Mouse (Mus musculus): ENCODE measurements around the gene Hils1. TPM values are rescaled to one million over a fixed set of nuclear protein-coding genes. Genes with fewer than 3 reads are reported as not detected.
"Not testable (repeated sequence)": the region's sequence is repeated elsewhere in the genome, so short reads cannot be mapped to it uniquely, and the experiment has no call there.

Hils1 gene
- polyA plus RNA-seq, 1 experiment from 2014 or later, result not detected

DNA sequence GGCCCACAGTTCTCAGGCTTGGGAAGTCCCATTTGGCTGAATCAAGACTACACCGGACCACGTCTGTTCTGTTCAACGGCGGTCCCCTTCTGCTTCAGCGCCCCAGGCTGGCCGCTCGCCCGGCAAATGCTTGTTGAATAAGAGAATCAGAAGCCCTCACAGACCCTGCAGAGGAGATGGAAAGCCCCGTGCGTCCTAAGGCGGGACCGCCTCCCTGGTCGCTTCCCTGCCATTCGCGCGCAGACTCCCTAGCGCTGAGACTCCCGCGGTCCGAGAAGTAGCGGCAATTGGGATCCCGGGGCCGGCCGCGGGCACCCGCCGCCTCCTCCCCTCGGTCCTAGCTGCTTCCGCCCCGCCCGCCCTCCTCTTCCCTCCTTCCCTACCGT, 42.2 kb downstream of the Hils1 start, which contains the start of gene Samd14:
Gene Samd14 (plus strand): TSS at position 251 of the 386 bp plus-strand sequence.
- no peaks in the 10 kb centered on the region for H3K9me3 ChIP-seq (replicated peaks)
- WGBS, result 0% methylated on average over 30 of the region's 32 CpGs
- H3K4me2 ChIP-seq (replicated peaks), result peak within 1 kb of the TSS; percentile 77
- peaks cover 22% of the 10 kb centered on the region for H3K36me3 ChIP-seq
- H3K27me3 ChIP-seq, result no peaks in the 10 kb centered on the region
- peak within 1 kb of the TSS; percentile 72 for H3K4me3 ChIP-seq
- H3K4me1 ChIP-seq, result peaks cover 72% of the 10 kb centered on the region
- peak within 1 kb of the TSS; percentile 95 for H3K9ac ChIP-seq
- peak within 1 kb of the TSS; percentile 98 for H3K27ac ChIP-seq
- peak; percentile 76 for ATAC-seq (ENCODE audit: low FRiP score)

DNA sequence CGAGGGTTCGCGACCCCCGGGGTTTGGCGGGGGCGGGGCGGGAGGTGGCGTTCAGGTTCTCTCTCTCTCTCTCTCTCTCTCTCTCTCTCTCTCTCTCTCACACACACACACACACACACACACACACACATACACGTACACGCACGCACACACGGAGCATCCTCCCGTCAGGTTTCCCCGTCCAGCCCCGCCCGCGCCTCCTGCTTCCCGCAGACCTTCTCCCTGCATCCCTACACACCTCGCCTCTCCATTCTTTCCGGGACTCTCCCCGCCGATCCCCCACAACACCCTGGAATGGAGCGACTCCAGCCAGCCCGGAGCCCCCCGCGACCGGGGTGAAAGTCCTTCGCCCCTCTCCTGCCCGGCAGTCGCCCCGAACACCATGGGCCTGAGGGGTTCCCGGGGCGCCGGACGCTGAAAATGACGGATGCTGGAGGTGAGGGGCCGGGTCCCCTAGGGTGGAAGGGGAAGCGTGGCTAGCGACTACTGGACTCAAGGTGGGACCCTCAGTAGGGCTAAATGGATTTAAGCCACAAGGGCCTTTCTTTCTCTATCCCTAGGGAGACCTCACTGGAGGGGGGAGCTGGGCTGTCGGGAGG, 42.8 kb downstream of the Hils1 start:
- peaks cover 71% of the 10 kb centered on the region for H3K4me1 ChIP-seq
- peak; percentile 49 for ATAC-seq (ENCODE audit: low FRiP score)

DNA sequence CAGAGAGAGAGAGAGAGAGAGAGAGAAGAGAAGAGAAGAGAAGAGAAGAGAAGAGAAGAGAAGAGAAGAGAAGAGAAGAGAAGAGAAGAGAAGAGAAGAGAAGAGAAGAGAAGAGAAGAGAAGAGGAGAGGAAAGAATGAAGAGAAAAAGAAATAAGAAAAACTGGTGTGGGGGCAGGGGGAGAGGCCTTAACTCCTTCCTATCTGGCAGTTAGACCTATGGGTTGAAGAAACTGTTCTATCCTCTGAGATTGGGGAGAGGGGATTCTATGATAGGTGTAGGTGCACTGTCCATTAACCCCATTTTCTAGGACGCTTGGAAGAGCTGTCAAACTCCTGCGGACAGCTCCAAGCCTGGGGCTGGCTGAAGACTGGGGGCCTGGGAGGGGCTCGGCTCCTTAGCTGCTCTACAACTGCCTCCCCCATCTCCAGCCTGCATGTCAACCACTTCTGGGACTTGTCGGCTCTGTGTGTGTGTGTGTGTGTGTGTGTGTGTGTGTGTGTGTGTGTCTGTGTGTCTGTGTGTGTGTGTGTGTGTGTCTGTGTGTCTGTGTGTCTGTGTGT, 43.5 kb downstream of the Hils1 start:
- Histone ChIP-seq H3K36me3 (peaks cover 22% of the 10 kb centered on the region), H3K27ac (peak overlapping the region; percentile 98), H3K4me2 (replicated peaks) (peak overlapping the region; percentile 77), H3K9ac (peak overlapping the region; percentile 95), H3K4me3 (peak overlapping the region; percentile 72), H3K4me1 (peaks cover 72% of the 10 kb centered on the region)
- not testable (repeated sequence) for H3K27me3 ChIP-seq; H3K9me3 ChIP-seq (replicated peaks); ATAC-seq (ENCODE audit: low FRiP score)
- 8% methylated on average over 3 of the region's 4 CpGs for WGBS

More for the DNA sequence above, 42.8 kb downstream of the Hils1 start:
- no peaks in the 10 kb centered on the region for H3K9me3 ChIP-seq (replicated peaks)
- peak overlapping the region; percentile 95 for H3K9ac ChIP-seq
- H3K27me3 ChIP-seq, result no peaks in the 10 kb centered on the region
- H3K36me3 ChIP-seq, result peaks cover 22% of the 10 kb centered on the region
- H3K4me2 ChIP-seq (replicated peaks), result peak overlapping the region; percentile 77
- H3K27ac ChIP-seq, result peak overlapping the region; percentile 98
- H3K4me3 ChIP-seq, result peak overlapping the region; percentile 72
- 0% methylated on average over 24 of the region's 40 CpGs for WGBS

DNA sequence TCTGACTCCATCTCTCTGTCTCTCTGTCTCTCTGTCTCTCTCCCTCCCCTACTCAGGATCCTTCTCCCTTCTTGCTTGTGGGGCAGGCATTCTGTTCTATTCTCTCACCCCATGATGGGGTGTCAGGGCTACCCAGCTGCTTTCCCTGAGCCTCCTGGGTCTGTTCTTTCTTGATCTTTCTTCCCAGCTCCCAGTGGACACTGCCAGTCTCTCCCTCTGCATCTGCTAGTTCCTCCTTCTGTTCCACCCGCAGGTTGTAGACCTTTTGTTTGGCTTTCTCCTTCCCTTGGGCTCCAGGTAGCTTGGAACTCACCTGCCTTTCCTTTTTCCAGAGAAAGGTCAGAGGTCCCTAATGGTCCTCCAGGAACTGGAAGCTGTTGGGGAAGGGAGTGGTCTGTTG, 44.0 kb downstream of the Hils1 start:
- peaks cover 72% of the 10 kb centered on the region for H3K4me1 ChIP-seq
- peak overlapping the region; percentile 77 for H3K4me2 ChIP-seq (replicated peaks)
- H3K36me3 ChIP-seq, result peaks cover 27% of the 10 kb centered on the region
- ATAC-seq (ENCODE audit: low FRiP score), result no peak
- H3K4me3 ChIP-seq, result peak overlapping the region; percentile 72
- no peaks in the 10 kb centered on the region for H3K27me3 ChIP-seq
- no peaks in the 10 kb centered on the region for H3K9me3 ChIP-seq (replicated peaks)
- H3K9ac ChIP-seq, result peak overlapping the region; percentile 95
- 41% methylated on average over 1 of the region's 1 CpGs for WGBS
- H3K27ac ChIP-seq, result peak overlapping the region; percentile 98

DNA sequence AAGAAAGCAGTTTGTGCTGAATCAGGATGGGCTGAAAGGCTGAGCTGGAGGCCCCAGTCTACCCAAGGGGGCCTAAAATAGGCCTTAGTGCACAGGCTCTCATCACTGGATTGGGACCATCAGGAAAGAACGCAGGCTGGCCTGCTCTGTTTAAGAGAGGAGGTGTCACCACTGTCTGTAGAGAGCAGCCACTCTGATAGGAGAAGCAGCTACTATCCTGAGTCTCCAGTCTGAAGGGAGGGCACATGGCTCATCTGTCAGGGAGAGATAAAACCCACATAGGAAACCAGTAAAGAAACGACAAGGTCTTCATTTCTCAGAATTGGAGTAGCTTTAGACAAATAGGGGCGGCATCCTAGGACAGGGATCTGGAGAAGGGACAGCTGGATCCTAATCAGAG, 44.7 kb downstream of the Hils1 start:
- H3K9ac ChIP-seq, result peak overlapping the region; percentile 95
- H3K36me3 ChIP-seq, result peaks cover 30% of the 10 kb centered on the region
- ATAC-seq (ENCODE audit: low FRiP score), result no peak
- peak overlapping the region; percentile 77 for H3K4me2 ChIP-seq (replicated peaks)
- 55% methylated on average over 3 of the region's 3 CpGs for WGBS
- no peaks in the 10 kb centered on the region for H3K27me3 ChIP-seq
- H3K27ac ChIP-seq, result peak overlapping the region; percentile 98
- H3K4me1 ChIP-seq, result peaks cover 69% of the 10 kb centered on the region
- H3K4me3 ChIP-seq, result peak overlapping the region; percentile 72
- no peaks in the 10 kb centered on the region for H3K9me3 ChIP-seq (replicated peaks)

DNA sequence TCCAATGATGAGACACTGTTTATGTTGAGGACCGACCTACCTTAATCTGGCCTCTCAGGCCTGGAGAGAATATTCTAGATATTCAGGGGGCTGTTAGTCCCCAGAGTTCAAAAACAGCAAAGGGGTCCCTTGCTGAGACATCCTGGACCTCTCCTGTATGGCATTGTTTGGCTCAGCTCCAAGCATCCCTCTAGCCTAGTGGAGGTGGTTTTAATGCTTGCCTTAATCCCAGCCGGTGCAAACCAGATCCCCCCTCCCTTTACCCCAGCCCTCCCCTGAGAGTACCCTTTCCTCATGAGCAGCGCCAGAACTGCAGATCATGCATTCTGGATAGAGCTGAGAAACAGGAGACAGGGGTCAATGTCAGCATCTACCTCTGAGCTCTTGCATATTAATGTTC, 45.1 kb downstream of the Hils1 start:
- peak overlapping the region; percentile 40; the same call in 1 of the 2 replicates for H3K27ac ChIP-seq
- H3K27me3 ChIP-seq, result no peaks in the 10 kb centered on the region
- peak overlapping the region; percentile 72 for H3K4me3 ChIP-seq
- H3K4me1 ChIP-seq, result peaks cover 64% of the 10 kb centered on the region
- peak overlapping the region; percentile 95 for H3K9ac ChIP-seq
- no peak for ATAC-seq (ENCODE audit: low FRiP score)
- H3K4me2 ChIP-seq (replicated peaks), result peak overlapping the region; percentile 77
- H3K9me3 ChIP-seq (replicated peaks), result no peaks in the 10 kb centered on the region
- WGBS, result 39% methylated on average over 3 of the region's 3 CpGs
- H3K36me3 ChIP-seq, result peaks cover 33% of the 10 kb centered on the region

DNA sequence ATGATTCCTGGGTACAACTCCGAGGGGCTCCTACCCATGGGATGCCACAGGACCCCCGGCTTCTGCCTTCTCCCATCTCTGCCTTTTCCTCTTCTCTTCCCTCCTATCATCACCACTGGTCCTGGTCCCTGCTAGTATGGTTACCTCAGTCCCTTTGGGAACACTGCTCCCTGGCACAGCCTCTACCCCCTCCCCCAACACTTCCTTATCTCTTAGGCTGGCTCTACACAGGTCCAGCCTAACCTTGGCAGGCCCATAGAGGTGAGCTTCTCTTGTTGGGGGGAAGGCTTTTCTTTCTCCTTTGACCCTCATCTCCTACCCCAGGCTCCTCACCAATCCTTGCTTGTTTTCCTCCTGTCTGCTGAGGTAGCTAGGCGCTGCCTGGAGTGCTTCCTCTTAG, 48.1 kb downstream of the Hils1 start:
- Histone ChIP-seq H3K27me3 (no peaks in the 10 kb centered on the region), H3K4me2 (replicated peaks) (no peak overlapping the region), H3K36me3 (peaks cover 59% of the 10 kb centered on the region), H3K9me3 (replicated peaks) (no peaks in the 10 kb centered on the region), H3K9ac (peak overlapping the region; percentile 27; the same call in 1 of the 2 replicates), H3K4me3 (no peak overlapping the region), H3K4me1 (peaks cover 50% of the 10 kb centered on the region), H3K27ac (no peak overlapping the region)
- WGBS, result 78% methylated on average over 3 of the region's 3 CpGs
- ATAC-seq (ENCODE audit: low FRiP score), result no peak

Other genes with a start within 250 kb of the Hils1 start
- gene Cdc34b, start 225.8 kb upstream of the Hils1 start, polyA plus RNA-seq (2016; fragmentation: Nextera tagmentation; extraction: Ambion mirVana), result 0.23 and 0.38 TPM in 2 replicates
- gene Tmem92, start 184.9 kb upstream of the Hils1 start, polyA plus RNA-seq (2016; fragmentation: Nextera tagmentation; extraction: Ambion mirVana), result not detected in 2 replicates
- gene Col1a1, start 31.4 kb upstream of the Hils1 start, polyA plus RNA-seq (2016; fragmentation: Nextera tagmentation; extraction: Ambion mirVana), result 508 and 685 TPM in 2 replicates
- gene Sgca, start 8.7 kb downstream of the Hils1 start, polyA plus RNA-seq (2016; fragmentation: Nextera tagmentation; extraction: Ambion mirVana), result 0.43 and 1.5 TPM in 2 replicates
- gene Ppp1r9b, start 23.4 kb downstream of the Hils1 start, polyA plus RNA-seq (2016; fragmentation: Nextera tagmentation; extraction: Ambion mirVana), result 16.8 and 18.5 TPM in 2 replicates
- gene Samd14, start 42.3 kb downstream of the Hils1 start, polyA plus RNA-seq (2016; fragmentation: Nextera tagmentation; extraction: Ambion mirVana), result 94.6 and 106 TPM in 2 replicates
- 22.5 and 25.6 TPM in 2 replicates for gene Pdk2, start 73.8 kb downstream of the Hils1 start, polyA plus RNA-seq (2016; fragmentation: Nextera tagmentation; extraction: Ambion mirVana)
- gene Itga3, start 109.2 kb downstream of the Hils1 start, polyA plus RNA-seq (2016; fragmentation: Nextera tagmentation; extraction: Ambion mirVana), result 8.0 and 9.0 TPM in 2 replicates
- gene Dlx3, start 152.5 kb downstream of the Hils1 start, polyA plus RNA-seq (2016; fragmentation: Nextera tagmentation; extraction: Ambion mirVana), result 4.7 and 7.3 TPM in 2 replicates
- 0.21 and 1.2 TPM in 2 replicates for gene Dlx4, start 178.7 kb downstream of the Hils1 start, polyA plus RNA-seq (2016; fragmentation: Nextera tagmentation; extraction: Ambion mirVana)